Mouse (Mus musculus): ENCODE data around the gene Xpnpep3. TPM values are rescaled to one million over a fixed set of nuclear protein-coding genes. Genes with fewer than 3 reads are reported as not detected.

Gene Xpnpep3
- total RNA-seq (2021) (10 to 100 TPM; 27.7 to 34.8 TPM), polyA plus RNA-seq (2012; rRNA removed) (7.7 and 12.0 TPM in 2 replicates)
- long read RNA-seq, full-length matches to known transcripts: 5 of 9 reads
- long read RNA-seq, partial matches to known transcripts: 1 of 9 reads
- long read RNA-seq, other reads (novel, unspliced or antisense): 3 of 9 reads

- DNase-seq: peak; percentile 98
Measured at GRCm38 (mm10) chr15:81399638-81400315, at the start of gene Xpnpep3, which contains the start of gene St13. TSS of gene Xpnpep3 (plus strand) at chr15:81400138. TSS of gene St13 (minus strand) at chr15:81400077.

- no peak for DNase-seq
Measured at GRCm38 (mm10) chr15:81350401-81350800, 49.5 kb upstream of the Xpnpep3 start.

GRCm38 (mm10) chr15:81352638-81353037, 47.3 kb upstream of the Xpnpep3 start:
- peak; percentile 29 for DNase-seq

- peak; percentile 61 for DNase-seq
Measured at GRCm38 (mm10) chr15:81355146-81355761, 44.7 kb upstream of the Xpnpep3 start.

- DNase-seq: no peak
Measured at GRCm38 (mm10) chr15:81356946-81357345, 43.0 kb upstream of the Xpnpep3 start.

GRCm38 (mm10) chr15:81358943-81359342, 41.0 kb upstream of the Xpnpep3 start:
- DNase-seq: peak; percentile 23

GRCm38 (mm10) chr15:81359421-81359820, 40.5 kb upstream of the Xpnpep3 start:
- no peak for DNase-seq

GRCm38 (mm10) chr15:81360345-81361021, 39.5 kb upstream of the Xpnpep3 start, which contains the start of gene Slc25a17:
TSS of gene Slc25a17 (minus strand) at chr15:81360812.
- peak; percentile 97 for DNase-seq

- DNase-seq: no peak
Measured at GRCm38 (mm10) chr15:81361022-81361404, 38.9 kb upstream of the Xpnpep3 start.

- no peak for DNase-seq
Measured at GRCm38 (mm10) chr15:81361417-81362015, 38.4 kb upstream of the Xpnpep3 start.

GRCm38 (mm10) chr15:81362501-81362900, 37.4 kb upstream of the Xpnpep3 start:
- no peak for DNase-seq

GRCm38 (mm10) chr15:81364271-81364670, 35.7 kb upstream of the Xpnpep3 start:
- DNase-seq: no peak

- DNase-seq: peak; percentile 69
Measured at GRCm38 (mm10) chr15:81365246-81365645, 34.7 kb upstream of the Xpnpep3 start.

GRCm38 (mm10) chr15:81366241-81366640, 33.7 kb upstream of the Xpnpep3 start:
- DNase-seq: no peak

GRCm38 (mm10) chr15:81368601-81369000, 31.3 kb upstream of the Xpnpep3 start:
- DNase-seq: no peak

GRCm38 (mm10) chr15:81370356-81370755, 29.6 kb upstream of the Xpnpep3 start:
- no peak for DNase-seq

- DNase-seq: peak; percentile 45
Measured at GRCm38 (mm10) chr15:81374621-81375020, 25.3 kb upstream of the Xpnpep3 start.

GRCm38 (mm10) chr15:81378845-81379244, 21.1 kb upstream of the Xpnpep3 start:
- DNase-seq: no peak

- DNase-seq: no peak
Measured at GRCm38 (mm10) chr15:81386327-81386726, 13.6 kb upstream of the Xpnpep3 start.

GRCm38 (mm10) chr15:81392997-81393396, 6.9 kb upstream of the Xpnpep3 start:
- DNase-seq: peak; percentile 26

- no peak for DNase-seq
Measured at GRCm38 (mm10) chr15:81394211-81394915, 5.6 kb upstream of the Xpnpep3 start.

- DNase-seq: no peak
Measured at GRCm38 (mm10) chr15:81398189-81398588, 1.7 kb upstream of the Xpnpep3 start.
